Mouse (Mus musculus) G1E (cell line): ENCODE results near the gene Tfpi.

Experiments
- CTCF ChIP-seq: IDR thresholded peaks from 2 replicates; pipeline ENCODE4 v1.5.1; 2012; ENCODE audit warnings: low read depth, low read length, inconsistent platforms, mixed read lengths
- GATA1 ChIP-seq: IDR thresholded peaks from 2 replicates; pipeline ENCODE4 v1.6.1; 2012; ENCODE audit warnings: borderline replicate concordance, low read length, inconsistent platforms, mixed read lengths

GRCm38 (mm10) chr2:84409796-84410592, 66.6 kb downstream of the Tfpi start:
- TF ChIP-seq CTCF (no peak), GATA1 (no peak)
